Mouse (Mus musculus) small intestine, adult 2 months (tissue): ENCODE data around the gene Sec14l4. TPM values are rescaled to one million over a fixed set of nuclear protein-coding genes. Genes with fewer than 3 reads are reported as not detected.

Experiments used
- H3K27ac ChIP-seq: fragments of 200-500 bp; 2 replicates; pipeline ENCODE4 v1.5.1; 2012; ENCODE audit warnings: low read depth, low read length, control low read depth, inconsistent platforms; ENCODE audit not compliant: insufficient read depth
- H3K27me3 ChIP-seq: fragments of 200-500 bp; 2 replicates; pipeline ENCODE4 v1.6.1; 2012; ENCODE audit warnings: mild to moderate bottlenecking, moderate library complexity, low read length, inconsistent platforms; ENCODE audit not compliant: control insufficient read depth, insufficient read depth
- H3K36me3 ChIP-seq: fragments of 200-500 bp; 2 replicates; pipeline ENCODE4 v1.6.1; 2012; ENCODE audit warnings: mild to moderate bottlenecking, low read length, control low read depth, inconsistent platforms; ENCODE audit not compliant: control insufficient read depth, insufficient read depth
- H3K4me1 ChIP-seq: fragments of 200-500 bp; 2 replicates; pipeline ENCODE4 v1.6.1; 2012; ENCODE audit warnings: low read length, inconsistent platforms, mixed read lengths; ENCODE audit not compliant: control insufficient read depth, insufficient read depth, insufficient read length
- H3K4me3 ChIP-seq: fragments of 200-500 bp; 2 replicates; pipeline ENCODE4 v1.5.1; 2012; ENCODE audit warnings: low read depth, mild to moderate bottlenecking, control low read depth, inconsistent platforms, low read length, moderate library complexity
- CTCF ChIP-seq: fragments of 200-500 bp; IDR thresholded peaks from 2 replicates; pipeline ENCODE4 v1.5.1; 2012; ENCODE audit warnings: low read depth, mild to moderate bottlenecking, control low read depth, inconsistent platforms, low read length, moderate library complexity, mixed read lengths; ENCODE audit not compliant: insufficient replicate concordance, insufficient read length; ENCODE audit errors: extremely low read depth
- POLR2A ChIP-seq: fragments of 200-500 bp; IDR thresholded peaks from 2 replicates; pipeline ENCODE4 v1.6.1; 2012; ENCODE audit warnings: low read depth, mild to moderate bottlenecking, control low read depth, inconsistent platforms, low read length, moderate library complexity
- WGBS: fragments of 180-500 bp; shearing (Covaris S2); methylation state at CpG from one replicate; pipeline ENCODE4 v1.1.7; 2018; 5-methylcytosine and 5-hydroxymethylcytosine counted together
- polyA plus RNA-seq: library from polyadenylated mRNA; depleted of rRNA; stranded (reverse); fragments of >200 nt; gene quantifications from 2 replicates; pipeline ENCODE4 v1.2.3, GENCODE M21; 2012; rRNA removed

Gene Sec14l4
- polyA plus RNA-seq = 0.05 and 0.42 TPM in 2 replicates

DNA sequence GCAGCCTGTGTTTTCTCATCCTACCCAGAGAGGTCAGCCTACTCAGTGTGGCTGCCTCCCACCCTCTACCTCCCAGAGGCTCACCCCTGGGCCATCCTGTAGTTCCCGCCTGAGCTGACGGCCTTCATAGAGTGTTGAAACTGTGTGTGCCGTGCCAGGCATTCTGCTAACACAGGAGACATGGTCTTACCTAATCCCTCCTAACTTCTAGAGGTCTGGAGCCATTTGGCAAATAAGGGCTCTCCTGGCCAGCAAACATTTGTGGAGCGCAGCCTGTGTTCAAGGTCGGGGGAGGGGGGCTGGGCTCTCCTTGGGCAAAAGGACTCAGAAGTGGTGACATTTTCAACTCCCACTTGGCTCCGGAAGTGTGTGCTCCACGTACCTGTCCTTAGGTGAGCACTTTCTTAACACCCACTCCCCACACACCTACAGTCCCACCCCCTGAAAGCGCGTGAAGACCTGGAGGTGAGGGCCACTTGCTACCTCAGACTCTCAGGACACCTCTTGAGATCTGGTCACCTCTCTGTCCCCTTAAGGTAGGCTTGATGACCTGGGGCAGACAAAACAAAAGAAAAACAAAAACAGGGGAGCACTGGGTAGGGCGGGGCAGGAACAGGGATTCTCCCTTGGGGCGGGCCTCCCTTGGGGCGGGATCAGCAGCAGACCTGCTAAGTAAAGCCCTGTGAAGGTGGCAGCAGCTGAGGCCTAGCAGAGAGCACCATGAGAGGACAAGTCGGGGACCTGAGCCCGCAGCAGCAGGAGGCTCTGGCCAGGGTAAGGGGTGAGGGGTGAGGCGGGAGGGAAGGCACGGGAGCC, at the start of gene Sec14l4:
Gene Sec14l4 (plus strand): TSS at position 337 of the 816 bp plus-strand sequence.
- TF ChIP-seq CTCF = no peak
- TF ChIP-seq POLR2A = no peak
- Histone ChIP-seq H3K27me3 (no peaks in the 10 kb centered on the region), H3K4me3 (no peak within 1 kb of the TSS), H3K36me3 (no peaks in the 10 kb centered on the region), H3K4me1 (peaks cover 7% of the 10 kb centered on the region), H3K27ac (no peak within 1 kb of the TSS)
- WGBS = 51% methylated on average over 16 of the region's 16 CpGs

DNA sequence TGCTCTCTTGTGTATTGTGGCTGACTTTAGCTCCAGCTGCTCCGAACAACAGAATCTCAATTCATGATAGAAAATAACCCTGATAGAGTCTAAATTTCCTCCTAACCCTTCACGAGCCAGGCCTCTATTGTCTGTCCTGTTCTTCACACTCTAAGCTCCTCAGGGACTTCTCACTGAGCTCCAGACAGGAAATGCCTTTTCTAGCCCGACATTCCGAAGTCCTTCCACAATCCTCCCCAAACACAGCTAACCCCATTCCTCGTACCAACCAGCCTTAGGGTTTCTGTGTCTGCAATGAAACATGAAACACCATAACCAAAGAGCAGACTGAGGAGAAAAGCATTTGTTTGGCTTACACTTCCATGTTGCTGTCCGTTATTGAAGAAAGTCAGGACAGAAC, 49.7 kb upstream of the Sec14l4 start:
- Histone ChIP-seq H3K27ac (peak overlapping the region; percentile 93; the same call in 1 of the 2 replicates), H3K4me3 (no peak overlapping the region), H3K4me1 (peaks cover 22% of the 10 kb centered on the region; the same call in 1 of the 2 replicates), H3K36me3 (peaks cover 28% of the 10 kb centered on the region), H3K27me3 (no peaks in the 10 kb centered on the region)
- TF ChIP-seq POLR2A (no peak), CTCF (no peak)
- WGBS = 62% methylated on average over 6 of the region's 6 CpGs

DNA sequence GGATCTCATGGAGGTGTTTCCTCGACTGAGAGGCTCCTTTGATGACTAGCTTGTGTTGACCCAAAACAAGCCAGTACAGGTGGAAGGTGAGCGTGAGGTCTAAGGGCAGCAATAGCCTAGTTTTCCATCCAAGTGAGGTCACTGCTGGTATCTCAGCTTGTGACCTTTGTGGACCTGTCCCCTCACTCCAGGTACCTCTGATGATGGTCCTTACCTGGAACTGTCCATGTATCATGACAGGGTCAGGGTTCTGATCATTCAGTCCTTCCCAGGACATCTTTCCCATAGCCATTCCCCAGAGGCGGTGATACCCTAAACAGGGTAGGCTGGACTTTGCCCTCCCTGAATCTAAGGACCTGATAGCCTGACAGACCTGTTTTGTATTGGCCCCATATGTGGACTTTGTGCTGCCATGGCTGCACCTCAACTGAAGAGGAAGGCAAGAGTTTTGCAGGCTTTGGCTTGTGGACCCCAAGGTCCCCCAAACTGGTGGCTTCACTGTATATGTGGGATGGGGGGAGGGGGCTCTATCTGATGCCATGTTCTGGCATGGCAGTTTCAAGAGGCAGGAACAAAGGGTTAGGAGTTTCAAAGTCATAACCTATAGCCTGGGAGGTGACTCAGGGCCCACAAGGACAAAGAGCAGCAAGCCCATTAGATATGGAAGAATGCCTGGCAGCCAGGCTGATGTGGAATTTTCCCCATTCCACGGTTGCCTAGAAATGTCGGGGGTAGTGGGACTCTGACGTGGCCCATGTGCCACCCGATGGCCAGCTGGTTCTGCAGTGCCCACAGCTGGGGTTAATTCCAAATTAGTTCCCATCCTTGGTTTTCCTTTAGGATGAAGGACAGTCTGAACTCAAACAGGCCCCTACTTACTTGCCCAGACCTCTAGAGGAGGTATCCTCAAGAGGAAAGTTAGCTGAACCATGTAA, 48.7 kb upstream of the Sec14l4 start:
- no peak for TF ChIP-seq CTCF
- TF ChIP-seq POLR2A = 0 out of 2 replicates have a peak, but pooled peaks have one; percentile 3
- H3K27ac ChIP-seq = peak overlapping the region; percentile 93
- H3K4me1 ChIP-seq = peaks cover 22% of the 10 kb centered on the region; the same call in 1 of the 2 replicates
- peak overlapping the region; percentile 78 for H3K4me3 ChIP-seq
- H3K27me3 ChIP-seq = no peaks in the 10 kb centered on the region
- H3K36me3 ChIP-seq = peaks cover 20% of the 10 kb centered on the region
- WGBS = 27% methylated on average over 7 of the region's 7 CpGs

DNA sequence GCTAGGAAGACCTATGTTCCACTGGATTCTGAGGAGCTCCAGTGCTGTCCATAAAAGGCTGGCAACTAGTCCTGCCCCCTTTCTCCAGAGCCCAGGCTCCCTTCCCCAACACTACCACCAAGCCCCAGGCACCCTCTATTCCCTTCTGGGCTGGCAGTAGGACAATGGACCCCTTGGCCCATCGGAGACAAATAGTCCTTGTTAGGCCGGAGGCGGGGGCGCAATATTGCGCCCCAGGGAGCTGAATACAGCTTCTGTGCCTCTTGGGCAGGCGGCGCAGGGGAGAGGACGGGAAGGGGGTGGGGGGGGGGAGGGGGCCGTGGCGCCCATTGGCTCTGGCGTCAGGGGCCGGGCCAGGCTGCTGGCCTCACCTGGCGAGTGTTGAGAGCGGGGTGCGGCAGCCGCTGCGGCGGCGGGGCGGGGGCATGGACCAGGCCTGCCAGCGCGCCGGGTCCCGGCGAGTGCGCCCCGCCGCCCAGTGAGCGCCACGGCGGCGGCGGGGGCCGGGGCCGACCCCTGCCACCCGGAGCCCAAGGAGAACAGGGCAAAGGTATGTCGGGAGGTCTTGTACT, 47.9 kb upstream of the Sec14l4 start, which contains the start of gene Gal3st1:
Gene Gal3st1 (plus strand): TSS at position 346 of the 572 bp plus-strand sequence.
- no peak for TF ChIP-seq CTCF
- peak; percentile 63; the same call in 1 of the 2 replicates for TF ChIP-seq POLR2A
- H3K27me3 ChIP-seq = no peaks in the 10 kb centered on the region
- peaks cover 13% of the 10 kb centered on the region for H3K36me3 ChIP-seq
- peaks cover 22% of the 10 kb centered on the region; the same call in 1 of the 2 replicates for H3K4me1 ChIP-seq
- peak within 1 kb of the TSS; percentile 78 for H3K4me3 ChIP-seq
- WGBS = under 1% methylated on average over 29 of the region's 37 CpGs
- H3K27ac ChIP-seq = peak within 1 kb of the TSS; percentile 93

DNA sequence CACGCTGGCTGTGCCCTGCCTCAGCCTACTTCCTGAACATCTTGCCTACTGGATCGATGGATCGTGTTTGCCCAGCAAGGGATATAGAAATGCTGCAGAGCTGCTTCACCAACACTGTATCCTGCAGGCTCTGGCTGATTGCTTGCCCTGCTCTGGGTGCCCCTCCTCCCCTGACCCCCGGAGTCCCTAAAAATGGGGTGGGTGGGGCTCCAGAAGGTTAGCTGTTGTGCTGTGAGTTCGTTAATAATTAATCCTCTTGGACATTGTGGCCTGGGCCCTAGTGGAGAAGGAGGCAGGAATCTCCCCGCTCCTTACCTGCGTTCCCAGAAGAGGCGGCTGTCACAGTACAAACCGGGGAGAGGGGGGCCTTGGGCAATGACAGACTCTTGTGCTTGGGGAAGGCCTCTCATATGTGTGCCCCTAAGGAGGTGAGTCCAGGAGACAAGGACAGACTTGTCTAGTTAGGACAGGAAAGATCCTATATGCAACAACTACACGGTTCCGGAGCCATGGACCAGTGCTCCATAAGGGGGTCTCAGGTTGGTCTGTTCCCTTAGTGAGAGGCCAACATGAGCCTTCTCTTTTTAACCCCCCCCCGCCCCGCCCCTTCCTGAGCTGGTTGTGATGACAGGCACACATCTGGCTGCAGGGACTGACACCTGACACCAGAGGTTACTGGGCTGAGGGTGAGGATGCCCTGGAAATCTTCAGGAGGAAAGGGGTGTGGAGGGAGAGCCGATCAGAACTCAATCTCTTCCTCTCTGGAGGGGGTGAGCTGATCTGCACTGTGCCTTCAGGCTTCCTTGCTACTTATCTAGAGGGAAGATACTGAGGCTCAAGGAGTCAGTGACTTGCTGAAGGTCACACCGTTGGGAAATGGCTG, 47.2 kb upstream of the Sec14l4 start:
- Histone ChIP-seq H3K36me3 (peaks cover 7% of the 10 kb centered on the region), H3K4me1 (peaks cover 25% of the 10 kb centered on the region; the same call in 1 of the 2 replicates), H3K27ac (peak overlapping the region; percentile 90), H3K27me3 (no peaks in the 10 kb centered on the region), H3K4me3 (peak overlapping the region; percentile 78)
- TF ChIP-seq CTCF (no peak), POLR2A (no peak)
- WGBS = 4% methylated on average over 15 of the region's 15 CpGs

DNA sequence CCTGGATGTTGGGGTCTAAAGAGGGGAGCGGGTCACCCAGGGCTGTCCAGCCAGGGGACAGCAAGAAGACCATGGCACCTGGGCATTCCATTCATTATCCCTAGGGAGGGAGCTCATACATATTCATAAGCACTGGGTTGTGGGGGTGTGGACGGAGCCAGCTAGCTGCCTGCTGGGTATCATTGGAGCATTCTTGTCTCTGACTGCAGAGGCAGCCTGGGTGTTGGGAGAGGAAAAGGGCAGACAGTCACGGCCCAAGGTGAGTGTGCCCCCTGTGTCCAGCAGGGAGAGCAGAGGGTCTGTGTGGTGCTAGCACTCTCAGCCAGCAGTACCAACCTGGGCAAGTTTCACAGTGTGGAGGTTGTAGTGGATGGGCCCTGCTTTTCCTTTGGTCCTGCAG, 41.5 kb upstream of the Sec14l4 start:
- H3K4me1 ChIP-seq = peaks cover 14% of the 10 kb centered on the region; the same call in 1 of the 2 replicates
- 88% methylated on average over 3 of the region's 3 CpGs for WGBS
- no peaks in the 10 kb centered on the region for H3K27me3 ChIP-seq
- H3K27ac ChIP-seq = no peak overlapping the region
- TF ChIP-seq POLR2A = no peak
- no peak for TF ChIP-seq CTCF
- no peak overlapping the region for H3K4me3 ChIP-seq
- H3K36me3 ChIP-seq = no peaks in the 10 kb centered on the region; the same call in 1 of the 2 replicates
